ENCODE assay signal across 15 mouse cellular contexts in genomic region chr1:85687346-85687745, GRCm38 (mm10). TPM values are rescaled to one million over a fixed set of nuclear protein-coding genes. Genes with fewer than 3 reads are reported as not detected.
DNase-seq lines count a peak whose midpoint lies in the region; ATAC-seq and TF ChIP-seq lines count a peak whose summit lies in the region.
"Had no signal": no experiment of that assay in that cellular context is flagged by ENCODE, and none has a peak within 500 bp of the region (broad histone marks: within the 10 kb centered on the region; RNA-seq: fewer than 3 reads in every experiment).

No protein-coding gene starts in this region.

- 83% methylated on average over 5 of the region's 5 CpGs for WGBS in midbrain, embryonic 14.5 days
- WGBS in kidney, adult 2 months, result 33% methylated on average over 5 of the region's 5 CpGs

- no peaks in the 10 kb centered on the region for H3K27me3 ChIP-seq in midbrain, embryonic 14.5 days (ENCODE audit: control insufficient read depth, insufficient read depth, low read length)
- H3K27me3 ChIP-seq in kidney, adult 2 months (replicated peaks; ENCODE audit: control insufficient read depth, insufficient read depth, low read length), result no peaks in the 10 kb centered on the region
- H3K27me3 ChIP-seq: hindbrain, embryonic 12.5 days; liver, embryonic 13.5 days; midbrain, embryonic 15.5 days had no signal

- H3K4me2 ChIP-seq in midbrain, embryonic 14.5 days (ENCODE audit: low read length), result no peak overlapping the region
- H3K4me2 ChIP-seq: hindbrain, embryonic 12.5 days; liver, embryonic 13.5 days; midbrain, embryonic 15.5 days had no signal

- H3K4me3 ChIP-seq in midbrain, embryonic 14.5 days (replicated peaks; ENCODE audit: low read depth, low read length), result no peak overlapping the region
- H3K4me3 ChIP-seq in kidney, adult 2 months (ENCODE audit: insufficient read depth, low read depth, low read length), result no peak overlapping the region
- H3K4me3 ChIP-seq: hindbrain, embryonic 12.5 days; layer of hippocampus, adult 2 months; liver, embryonic 13.5 days; midbrain, embryonic 15.5 days had no signal

- no peak overlapping the region for H3K9ac ChIP-seq in midbrain, embryonic 14.5 days (replicated peaks; ENCODE audit: low read length)
- H3K9ac ChIP-seq: hindbrain, embryonic 12.5 days; liver, embryonic 13.5 days; midbrain, embryonic 15.5 days had no signal

- no peak for TF ChIP-seq POLR2A in kidney, adult 2 months (IDR thresholded peaks at IDR 0.05; ENCODE audit: low read depth, low read length)

- no peak for TF ChIP-seq CTCF in kidney, adult 2 months (conservative IDR thresholded peaks at IDR 0.05; ENCODE audit: insufficient read depth, insufficient read length, low read depth, low read length)

- no peak overlapping the region for H3K27ac ChIP-seq in midbrain, embryonic 14.5 days (replicated peaks; ENCODE audit: low read depth, low read length)
- no peak overlapping the region for H3K27ac ChIP-seq in kidney, adult 2 months (ENCODE audit: insufficient read depth, low read depth, low read length)
- H3K27ac ChIP-seq: hindbrain, embryonic 12.5 days; layer of hippocampus, adult 2 months; liver, embryonic 13.5 days; midbrain, embryonic 15.5 days had no signal

- H3K4me1 ChIP-seq in midbrain, embryonic 14.5 days (ENCODE audit: control insufficient read depth, insufficient read depth, low read length), result no peaks in the 10 kb centered on the region
- H3K4me1 ChIP-seq in kidney, adult 2 months (ENCODE audit: control insufficient read depth, insufficient read depth, low read length), result no peaks in the 10 kb centered on the region
- H3K4me1 ChIP-seq: hindbrain, embryonic 12.5 days; liver, embryonic 13.5 days; midbrain, embryonic 15.5 days had no signal

- H3K36me3 ChIP-seq in midbrain, embryonic 14.5 days (ENCODE audit: control insufficient read depth, insufficient read depth, low read length), result no peaks in the 10 kb centered on the region
- no peaks in the 10 kb centered on the region for H3K36me3 ChIP-seq in kidney, adult 2 months (ENCODE audit: control insufficient read depth, insufficient read depth, low read length)
- H3K36me3 ChIP-seq: hindbrain, embryonic 12.5 days; liver, embryonic 13.5 days; midbrain, embryonic 15.5 days had no signal

- peak; percentile 94 for ATAC-seq in inflammation-experienced regulatory T-cells, adult 6 months
- no peak for ATAC-seq in midbrain, embryonic 14.5 days (ENCODE audit: low FRiP score, low TSS enrichment)
- ATAC-seq: midbrain, embryonic 15.5 days had no signal

- H3K9me3 ChIP-seq in midbrain, embryonic 14.5 days (ENCODE audit: control insufficient read depth, low read length), result no peaks in the 10 kb centered on the region
- H3K9me3 ChIP-seq: hindbrain, embryonic 12.5 days; liver, embryonic 13.5 days; midbrain, embryonic 15.5 days had no signal

- peak; percentile 21 for DNase-seq in lung, postnatal 36 days
- no peak for DNase-seq in lung, postnatal 14 days
- peak; percentile 23 for DNase-seq in spleen, adult 12 weeks (ENCODE audit: low spot score)
- DNase-seq in midbrain, embryonic 14.5 days, result no peak
- DNase-seq in layer of hippocampus, postnatal 10 days (ENCODE audit: low spot score in 2 of 2), result no peak
- DNase-seq in cerebellum, postnatal 25 days, result no peak
- no peak for DNase-seq in kidney, adult 2 months
- DNase-seq: cerebellum, adult 8-10 months; gastrocnemius, postnatal 14 days; liver, embryonic 13.5 days had no signal

RNA-seq across cellular contexts. Expression of gene Sp100, which starts 37.6 kb away (rescaled TPM):
- polyA plus RNA-seq in inflammation-experienced regulatory T-cells, adult 6 months (2017; shearing (Covaris generic)), result 100 to 1,000 TPM; 924 to 977 (median 951) TPM
- 1.9 TPM in 1 of 2 replicates, not detected in the other for polyA plus RNA-seq in midbrain, embryonic 14.5 days (2014; fragmentation: Nextera tagmentation; extraction: Ambion mirVana)
- under 1 TPM; 0.42 to 0.50 TPM for total RNA-seq in layer of hippocampus, postnatal 10 days (2021)
- 11.9 and 21.4 TPM in 2 replicates for polyA plus RNA-seq in kidney, adult 2 months (2012; rRNA removed)
- total RNA-seq: ES-E14 had no signal

Comparison
In these comparisons a context has a peak if more than half of its experiments do, and no peak if none do; other contexts are left out.
1. DNase-seq: peak in lung, postnatal 36 days (single experiment) and spleen, adult 12 weeks (single experiment); none in lung, postnatal 14 days (single experiment), midbrain, embryonic 14.5 days (single experiment), layer of hippocampus, postnatal 10 days (0 of 2), cerebellum, postnatal 25 days (0 of 2) and kidney, adult 2 months (single experiment).
2. RNA of gene Sp100, which starts 37.6 kb away (polyA plus RNA-seq): 924 to 977 TPM in inflammation-experienced regulatory T-cells, adult 6 months; 11.9 to 21.4 TPM in kidney, adult 2 months and 1.9 TPM in midbrain, embryonic 14.5 days; every median in the first group is over 10 times any median in the second.